Mouse (Mus musculus) left cerebral cortex, adult 8-10 months (tissue): ENCODE data around the gene Gm21913. TPM values are rescaled to one million over a fixed set of nuclear protein-coding genes. Genes with fewer than 3 reads are reported as not detected.
"Not testable (repeated sequence)": the region's sequence is repeated elsewhere in the genome, so short reads cannot be mapped to it uniquely, and the experiment has no call there.

Source experiments
- DNase-seq, 2 experiments: peaks; one replicate each; pipeline ENCODE4 v3.0.0; 2022; ENCODE audit warnings: low spot score in 2 of 2
- total RNA-seq, 4 experiments: library from RNA; stranded (reverse); gene quantifications; 2 replicates each; pipeline ENCODE4 v1.2.4; 2022

Gm21913 gene
- not detected for total RNA-seq

DNA sequence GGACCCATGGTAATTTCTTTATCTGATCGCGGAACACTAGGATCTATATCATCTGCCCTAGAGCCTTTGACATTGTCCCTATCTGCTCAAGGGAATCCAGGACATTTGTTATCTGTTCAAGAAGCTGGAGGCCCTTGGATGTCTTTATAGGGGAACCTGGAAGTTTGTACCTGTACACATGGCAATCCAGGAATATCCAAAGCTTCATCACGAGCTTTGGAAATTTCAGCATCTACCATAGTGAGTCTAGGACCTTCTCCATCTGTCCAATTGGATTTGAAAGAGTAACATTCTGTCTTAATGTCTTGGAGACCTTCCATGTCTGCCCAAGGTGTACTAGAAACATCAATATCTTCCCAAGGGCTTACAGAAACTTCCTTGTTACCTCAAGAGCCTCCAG is at the start of gene Gm21913:
Gene Gm21913, plus strand, starts transcription at position 301 of the 400 bp plus-strand sequence.
- DNase-seq = not testable (repeated sequence)

Other genes with a start within 250 kb of the Gm21913 start
- gene Gm29110, start 153.4 kb upstream of the Gm21913 start, total RNA-seq = not detected